Mouse (Mus musculus): ENCODE measurements around the gene Ifnar1.
A peak's percentile ranks its signal among the peaks of the same experiment; 100 is the strongest.
"Not testable (repeated sequence)": the region's sequence is repeated elsewhere in the genome, so short reads cannot be mapped to it uniquely, and the experiment has no call there.

Ifnar1 gene

DNA sequence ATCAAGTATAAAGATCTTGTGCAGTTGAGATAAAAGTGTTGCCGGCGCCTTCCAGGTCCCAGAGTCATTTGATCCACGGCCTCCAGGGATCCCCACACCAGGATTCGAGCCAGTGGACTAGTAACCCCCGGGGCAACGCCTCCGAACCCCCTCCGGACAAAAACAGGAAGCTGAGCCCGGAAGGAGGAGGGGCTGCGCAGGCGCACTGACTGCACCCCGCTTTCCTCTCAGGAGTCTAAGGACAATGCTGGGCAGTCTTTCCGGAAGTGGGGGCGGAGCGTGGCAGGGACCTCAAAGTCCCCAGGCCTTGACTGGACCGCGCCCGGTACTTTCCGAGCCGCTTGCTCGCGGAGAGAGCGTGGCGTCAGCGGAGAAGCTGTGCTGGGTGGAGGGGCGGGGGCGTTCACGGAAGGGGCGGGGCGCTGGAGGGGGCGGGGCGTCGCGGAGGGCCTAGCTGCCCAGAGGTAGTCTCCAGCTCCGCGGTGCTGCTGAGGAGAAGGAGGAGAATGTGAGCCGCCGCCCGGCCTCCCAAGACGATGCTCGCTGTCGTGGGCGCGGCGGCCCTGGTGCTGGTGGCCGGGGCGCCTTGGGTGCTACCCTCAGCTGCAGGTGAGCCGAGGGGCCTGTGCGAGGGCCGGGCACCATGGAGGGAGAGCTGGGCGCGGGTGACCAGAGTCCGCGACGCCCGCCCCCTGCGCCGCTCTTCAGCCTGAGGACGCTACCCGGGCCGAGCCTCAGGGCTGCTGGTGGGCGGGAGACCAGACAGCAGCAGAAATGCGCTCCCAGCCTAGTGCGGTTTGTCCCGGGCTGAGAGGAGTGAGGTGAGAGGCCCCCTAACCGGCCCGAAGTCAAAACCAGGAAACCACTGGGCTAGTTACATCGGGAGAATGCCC lies at the start of gene Ifnar1:
Gene Ifnar1 (plus strand): TSS at position 431 of the 893 bp plus-strand sequence.
- peak; percentile 100 for DNase-seq

DNA sequence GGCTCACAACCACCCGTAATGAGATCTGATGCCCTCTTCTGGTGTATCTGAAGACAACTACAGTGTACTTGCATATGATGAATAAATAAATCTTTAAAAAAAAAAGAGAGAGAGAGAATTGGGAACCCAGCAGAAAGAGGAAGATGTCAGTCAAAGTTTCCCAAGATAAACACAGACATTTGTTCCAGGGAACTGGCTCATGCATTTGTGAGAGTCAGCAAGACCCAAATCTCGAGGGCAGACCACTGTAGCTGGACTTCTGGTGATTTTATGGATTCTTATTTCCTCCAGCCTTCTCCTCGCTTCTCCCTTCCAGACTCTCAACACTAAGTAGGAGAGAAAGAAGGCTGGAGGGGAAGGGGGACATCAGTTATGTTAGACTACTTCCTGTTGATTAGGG lies 47.0 kb upstream of the Ifnar1 start:
- DNase-seq = no peak

DNA sequence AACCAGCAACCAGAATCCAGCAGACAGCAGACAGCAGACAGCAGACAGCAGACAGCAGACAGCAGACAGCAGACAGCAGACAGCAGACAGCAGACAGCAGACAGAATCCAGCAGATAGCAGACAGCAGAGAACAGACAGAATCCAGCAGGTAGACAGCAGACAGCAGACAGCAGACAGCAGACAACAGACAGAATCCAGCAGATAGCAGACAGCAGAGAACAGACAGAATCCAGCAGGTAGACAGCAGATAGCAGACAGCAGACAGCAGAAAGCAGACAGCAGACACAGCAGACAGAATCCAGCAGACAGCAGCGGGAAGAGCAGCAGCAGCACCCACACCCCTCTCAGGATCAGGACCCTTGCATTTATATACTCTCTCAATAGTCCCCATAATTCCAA lies 46.4 kb upstream of the Ifnar1 start:
- DNase-seq = not testable (repeated sequence)

DNA sequence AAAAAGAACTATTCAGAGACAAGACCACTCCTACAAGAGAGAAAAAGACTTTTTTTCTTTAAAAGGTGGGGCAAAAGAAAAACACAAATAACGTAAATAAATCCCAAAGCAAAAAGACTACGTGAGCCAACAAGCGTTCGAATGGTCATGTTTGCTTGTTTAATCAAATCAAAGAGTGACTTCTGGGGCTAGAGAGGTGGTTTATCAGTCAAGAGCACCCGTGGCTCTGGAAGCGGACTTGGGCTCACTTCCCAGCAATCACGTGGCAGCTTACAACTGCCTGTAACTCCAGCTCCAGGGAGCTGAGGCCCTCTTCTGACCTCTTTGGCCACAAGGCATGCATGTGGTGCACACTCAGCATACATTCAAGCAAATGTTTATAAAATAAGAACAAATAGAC lies 43.7 kb upstream of the Ifnar1 start:
- DNase-seq = peak; percentile 89

DNA sequence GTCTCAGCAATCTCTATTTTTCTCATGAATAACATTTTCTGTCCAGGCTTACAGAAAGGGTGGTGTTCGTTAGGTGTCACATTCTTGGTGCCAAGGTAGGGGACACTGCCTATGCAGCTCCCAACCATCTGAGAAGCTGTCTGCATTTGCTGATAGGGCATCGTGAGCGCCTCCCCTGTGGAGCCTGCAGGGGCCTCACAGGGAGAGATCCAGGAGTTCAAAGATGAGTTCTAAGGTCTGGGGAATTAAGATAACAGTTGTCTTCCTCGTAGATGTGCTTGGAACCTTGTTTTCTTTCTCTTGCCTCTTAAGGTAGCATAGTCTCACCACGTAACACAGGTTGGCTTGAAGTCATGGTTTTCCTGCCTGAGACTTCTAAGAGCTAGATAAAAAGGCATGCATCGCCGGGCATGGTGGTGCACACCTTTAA lies 43.2 kb upstream of the Ifnar1 start:
- no peak for DNase-seq

DNA sequence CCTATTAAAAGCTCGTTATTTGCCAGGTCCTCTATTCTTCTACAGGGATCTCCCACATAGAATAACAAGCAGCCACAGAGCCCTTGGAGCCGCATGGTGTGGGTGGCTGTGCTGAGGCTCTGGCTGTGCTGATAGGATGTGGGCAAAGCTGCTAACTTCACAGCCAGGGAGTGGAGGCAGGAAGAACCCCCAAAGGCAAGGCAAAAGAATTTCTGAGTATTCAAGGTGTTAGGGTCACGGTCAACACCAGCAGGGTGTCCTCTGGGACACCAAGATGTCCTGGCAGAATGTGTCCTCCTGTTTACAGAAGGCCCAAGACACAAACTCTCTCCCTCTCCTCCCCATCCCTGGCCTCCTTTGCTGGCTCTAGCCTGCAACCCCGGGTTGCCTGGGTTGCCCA lies 42.6 kb upstream of the Ifnar1 start:
- DNase-seq = no peak

DNA sequence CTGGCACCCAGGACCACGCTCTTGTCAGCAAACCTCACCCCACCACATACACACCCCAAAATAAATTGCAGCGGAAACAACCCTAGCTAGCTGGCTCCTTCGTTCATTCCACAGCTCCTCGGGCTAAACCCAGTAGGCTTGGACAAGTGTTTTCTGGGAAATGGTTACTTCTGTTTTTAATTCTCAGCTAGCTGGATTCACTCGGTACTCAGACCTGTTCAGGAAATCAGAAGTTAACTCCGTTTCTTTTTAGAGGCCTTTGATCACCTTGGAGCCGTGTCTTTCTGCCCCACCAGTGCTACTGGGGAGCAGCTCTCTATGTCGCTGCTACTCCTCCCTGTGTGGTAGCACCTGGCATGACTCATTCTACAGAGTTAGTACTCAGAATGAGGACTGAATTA lies 41.8 kb upstream of the Ifnar1 start:
- no peak for DNase-seq

DNA sequence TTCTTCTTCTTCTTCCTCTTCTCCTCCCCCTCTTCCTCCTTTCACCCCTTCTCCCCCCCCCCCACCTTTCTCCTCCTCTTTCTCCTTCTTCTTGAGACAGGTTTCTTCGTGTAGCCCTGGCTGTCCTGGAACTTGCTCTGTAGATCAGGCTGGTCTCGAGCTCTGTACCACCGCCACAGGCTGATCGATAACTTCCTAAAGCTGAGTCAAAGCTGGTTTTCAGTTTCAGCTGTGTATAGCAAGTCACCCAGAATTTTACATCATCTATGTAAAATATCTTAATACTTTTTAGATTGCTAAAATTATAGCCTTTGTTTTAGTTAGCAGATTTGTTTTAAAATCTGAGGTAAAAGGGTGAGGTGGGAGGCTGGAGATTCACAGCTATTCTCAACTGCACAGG lies 40.2 kb upstream of the Ifnar1 start:
- no peak for DNase-seq

DNA sequence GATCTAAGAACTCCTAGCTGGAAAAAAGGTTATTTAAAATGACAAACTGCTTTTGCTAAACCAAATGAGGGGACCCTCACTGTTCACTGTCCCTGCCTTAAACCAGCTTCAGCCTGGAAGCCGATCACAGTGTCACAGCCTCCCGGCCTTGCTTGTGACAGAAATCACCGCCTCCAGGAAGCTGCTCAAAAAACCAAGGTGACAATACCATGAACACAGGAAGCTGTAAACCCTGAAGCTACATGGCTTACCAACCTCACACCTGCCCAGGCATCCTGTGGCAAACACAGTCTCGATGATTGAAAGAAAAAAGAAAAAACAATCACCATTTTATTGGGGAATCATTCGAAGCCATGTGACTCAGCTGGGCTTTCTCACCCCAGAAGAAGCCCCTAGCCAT lies 39.5 kb upstream of the Ifnar1 start:
- no peak for DNase-seq

DNA sequence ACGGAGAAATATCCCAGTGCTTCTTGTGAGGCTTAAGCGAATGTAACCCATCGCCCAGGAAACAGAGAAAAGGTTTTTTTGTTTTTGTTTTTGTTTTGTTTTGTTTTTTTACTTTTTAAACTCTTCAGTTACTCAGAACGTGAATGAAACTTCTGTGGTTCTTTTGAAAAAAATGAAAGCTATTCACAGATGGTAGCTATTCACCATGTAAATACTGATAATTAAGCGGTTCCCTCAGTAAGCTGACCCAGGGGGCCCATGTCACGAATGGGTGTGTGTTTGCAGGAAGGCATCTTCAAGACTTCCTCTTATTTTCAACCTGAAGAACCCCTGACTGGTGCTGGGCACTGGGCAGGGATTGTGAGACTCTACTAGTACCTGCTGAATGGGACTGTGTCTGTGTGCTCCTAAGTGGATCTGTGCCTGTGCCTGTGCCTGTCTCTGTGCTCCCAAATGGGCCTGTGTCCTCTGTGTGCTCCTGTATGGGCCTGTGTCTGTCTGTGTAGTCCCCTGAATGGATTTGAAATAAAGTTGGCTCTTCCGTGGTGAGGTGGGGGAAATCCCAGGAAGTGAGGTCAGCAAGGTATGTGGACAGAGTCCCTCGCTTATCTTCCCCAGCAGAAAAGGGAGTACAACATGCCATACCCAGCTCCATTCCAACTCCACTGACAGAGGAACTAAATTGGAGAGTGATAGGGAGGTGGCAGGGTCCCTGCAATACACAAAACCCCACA lies 38.1 kb upstream of the Ifnar1 start:
- no peak for DNase-seq

DNA sequence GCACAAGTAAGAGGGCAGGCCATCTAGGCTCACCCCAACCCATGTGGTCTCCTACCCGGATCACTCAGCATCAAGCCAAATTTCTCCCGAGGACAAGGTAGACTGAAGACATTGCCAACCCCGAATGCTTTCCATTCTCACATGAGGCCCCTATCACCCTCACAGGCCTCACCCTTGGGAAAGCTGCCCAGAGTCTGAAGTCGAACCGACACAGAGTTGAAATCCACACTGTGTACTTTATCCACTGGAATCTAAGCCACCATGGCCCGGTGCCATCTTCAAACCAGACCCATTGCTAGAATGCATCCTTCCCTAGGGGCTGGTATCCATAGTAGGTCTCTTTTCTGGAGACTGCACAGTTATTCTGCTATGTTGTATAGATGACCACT lies 37.5 kb upstream of the Ifnar1 start:
- DNase-seq = peak; percentile 76 to 86

DNA sequence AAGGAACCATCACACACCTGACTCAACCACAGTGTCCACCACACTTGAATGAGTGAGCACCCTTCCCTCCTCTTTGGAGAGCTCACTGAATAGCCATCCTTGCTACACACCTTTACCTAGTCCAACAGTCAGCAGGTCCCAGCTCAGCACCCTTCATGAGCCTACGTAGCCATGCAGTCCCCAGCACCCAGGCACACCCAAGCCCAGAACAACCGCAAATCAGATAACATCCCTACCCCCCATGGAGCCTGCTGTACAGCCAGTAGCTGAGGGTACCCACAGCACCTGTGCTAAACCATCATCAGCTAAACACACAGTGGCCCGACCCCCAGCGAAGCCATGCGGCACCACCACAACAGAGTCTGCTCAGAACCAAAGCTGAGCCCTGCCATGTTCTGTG lies 37.0 kb upstream of the Ifnar1 start:
- DNase-seq = no peak

DNA sequence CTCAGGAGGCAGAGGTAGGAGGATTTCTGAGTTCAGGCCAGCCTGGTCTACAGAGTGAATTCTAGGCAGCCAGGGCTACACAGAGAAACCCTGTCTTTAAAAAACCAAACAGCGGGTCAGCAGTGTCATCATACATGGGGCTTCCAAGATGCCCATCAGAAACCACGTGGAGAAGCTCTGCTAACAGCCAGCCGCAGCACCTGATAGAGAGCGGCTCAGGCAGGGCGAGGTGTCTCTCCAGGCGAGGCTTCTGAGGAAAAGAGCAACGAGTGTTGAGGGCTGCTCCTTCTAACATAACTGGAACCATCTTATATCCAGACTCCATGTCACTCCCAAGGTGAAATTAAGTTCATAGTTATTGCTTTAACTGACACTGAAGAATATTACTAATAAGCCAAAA lies 36.1 kb upstream of the Ifnar1 start:
- no peak for DNase-seq

DNA sequence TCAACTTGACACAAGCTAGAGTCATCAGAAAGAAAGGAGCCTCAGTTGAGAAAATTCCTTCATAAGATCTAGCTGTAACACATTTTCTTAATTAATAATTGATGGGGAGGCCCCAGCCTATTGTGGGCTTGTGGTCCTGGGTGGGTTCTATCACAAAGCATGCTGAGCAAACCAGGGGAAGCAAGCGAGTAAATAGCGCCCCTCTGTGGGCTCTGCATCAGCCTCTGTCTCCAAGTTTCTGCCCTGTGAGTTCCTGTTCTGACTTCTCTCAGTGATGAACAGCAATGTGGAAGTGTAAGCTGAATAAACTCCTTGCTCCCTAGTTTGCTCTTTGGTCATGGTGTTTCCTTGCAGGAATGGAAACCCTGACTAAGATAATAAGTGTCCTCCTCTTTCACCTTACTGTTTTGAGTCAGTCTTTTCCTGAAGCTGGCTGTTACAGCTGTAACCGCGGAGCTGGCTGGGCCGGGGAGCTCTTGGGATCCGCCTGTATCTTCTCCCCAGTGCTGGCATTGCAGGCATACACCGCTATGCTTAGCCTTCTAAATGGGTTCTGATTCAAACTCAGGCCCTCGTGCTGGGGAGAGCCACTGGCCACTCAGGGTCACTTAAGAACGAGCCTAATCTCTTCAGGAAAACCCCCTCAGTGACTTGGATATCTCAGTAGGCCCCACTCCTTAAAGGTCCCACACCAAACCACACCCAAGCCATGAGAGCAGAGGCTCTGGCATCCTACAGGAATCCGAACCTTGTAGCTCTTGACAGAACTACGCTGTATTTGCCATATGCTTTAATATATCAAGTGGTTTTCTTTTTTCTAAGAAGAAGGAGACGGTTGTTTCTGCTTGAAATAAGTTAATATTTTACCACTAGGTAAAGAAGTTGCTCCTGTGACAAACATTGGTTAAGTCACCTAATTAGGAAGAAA lies 34.6 kb upstream of the Ifnar1 start:
- no peak for DNase-seq

DNA sequence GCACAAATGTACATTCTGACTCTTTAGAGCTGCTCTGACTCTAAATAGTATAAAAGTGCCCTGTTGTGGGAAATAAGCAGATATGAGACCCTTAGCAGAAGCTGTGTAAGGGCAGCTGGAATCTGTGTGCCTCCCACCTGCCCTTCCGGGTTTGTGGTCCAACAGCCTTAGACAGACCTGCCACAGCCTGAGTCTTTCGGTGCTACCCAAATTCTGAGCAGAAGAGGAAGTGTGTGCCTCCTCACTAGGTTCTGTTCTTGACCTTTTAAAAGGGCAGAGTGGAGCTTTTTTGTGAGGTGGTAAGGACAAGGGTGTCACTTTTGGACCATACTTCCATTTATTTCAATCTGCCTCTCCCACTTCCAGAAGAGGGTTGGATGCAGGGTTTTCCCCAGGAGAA lies 33.1 kb upstream of the Ifnar1 start:
- no peak for DNase-seq

DNA sequence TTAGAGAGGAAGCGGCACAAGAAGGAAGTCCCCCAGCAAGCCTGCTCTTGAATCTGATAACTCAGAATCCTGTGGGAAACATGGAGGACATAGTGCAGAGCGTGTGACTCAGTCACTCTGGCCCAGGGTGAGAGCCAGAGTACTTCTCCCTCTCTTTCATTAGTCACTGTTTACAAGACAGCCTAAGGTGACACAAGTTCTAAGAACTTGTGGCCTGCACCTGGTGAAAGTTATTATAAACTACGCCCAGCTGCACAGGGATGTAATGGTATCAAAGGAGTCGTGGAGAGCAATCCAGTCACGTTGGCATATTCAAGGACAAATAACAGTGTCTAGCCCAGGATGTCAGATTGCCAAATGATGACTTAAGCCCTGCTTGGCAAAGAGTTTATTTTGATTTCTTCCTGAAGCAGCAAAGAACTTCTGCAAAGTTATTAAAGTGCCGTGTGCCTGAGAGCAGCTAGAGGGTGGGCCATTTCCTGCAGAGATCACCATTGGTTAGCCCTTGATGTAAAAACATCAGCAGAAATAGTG lies 32.6 kb upstream of the Ifnar1 start:
- DNase-seq = peak in 1 of 2 experiments; percentile 49

DNA sequence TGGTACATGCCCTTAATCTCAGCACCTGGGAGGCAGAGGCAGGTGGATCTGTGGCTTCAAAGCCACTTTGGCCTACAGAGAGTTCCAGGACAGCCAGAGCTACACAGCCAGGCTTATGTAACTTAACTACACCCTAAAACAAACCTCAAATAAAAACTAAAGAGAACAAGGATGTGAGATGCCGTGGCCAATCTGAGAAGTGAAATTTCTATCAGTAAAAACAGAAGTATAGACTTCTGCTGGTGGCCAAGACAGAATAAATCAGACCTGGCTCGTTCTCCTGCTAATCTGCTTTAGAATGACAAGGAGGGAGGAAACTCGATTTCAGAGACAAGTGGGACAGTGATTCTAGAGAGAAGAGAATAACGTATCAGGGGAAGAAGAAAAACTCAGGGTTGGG lies 29.2 kb upstream of the Ifnar1 start:
- DNase-seq = no peak

DNA sequence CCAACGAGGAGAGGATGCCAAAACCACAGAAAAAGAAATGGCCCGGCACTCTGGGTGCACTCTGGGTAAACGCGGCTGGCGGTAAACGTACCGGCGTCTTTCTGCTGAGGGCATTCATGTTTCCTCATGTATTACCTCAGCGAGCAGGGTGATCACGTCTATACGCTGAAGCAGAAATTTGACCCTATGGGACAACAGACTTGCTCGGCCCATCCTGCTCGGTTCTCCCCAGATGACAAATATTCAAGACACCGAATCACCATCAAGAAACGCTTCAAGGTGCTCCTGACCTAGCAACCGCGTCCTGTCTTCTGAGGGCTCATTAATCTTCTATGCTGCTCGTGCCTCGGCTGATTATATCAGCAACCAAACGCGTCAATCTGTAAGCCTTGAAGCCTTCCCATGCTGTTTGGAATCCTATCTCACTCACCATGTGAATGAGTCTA lies 26.7 kb upstream of the Ifnar1 start:
- no peak for DNase-seq

DNA sequence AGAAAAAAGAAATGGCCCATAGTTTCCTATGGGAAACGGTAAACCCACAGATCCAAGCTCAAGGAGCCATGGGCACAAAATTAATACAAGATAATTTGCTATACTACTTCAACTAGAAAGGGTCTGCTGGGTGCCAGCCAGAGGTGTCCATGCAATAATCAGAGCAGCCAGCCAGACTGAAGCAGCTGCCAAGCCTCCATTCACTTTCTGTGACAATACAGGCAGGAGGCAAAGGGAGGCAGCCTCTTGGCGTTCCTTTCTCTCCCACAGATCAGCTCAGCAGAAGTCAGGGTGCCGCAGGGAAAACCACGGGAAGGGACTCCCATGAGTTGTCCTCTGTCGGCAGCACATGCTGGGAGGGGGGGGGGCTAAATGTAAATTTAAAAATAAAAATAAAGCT lies 26.1 kb upstream of the Ifnar1 start:
- peak; percentile 49 to 60 for DNase-seq

DNA sequence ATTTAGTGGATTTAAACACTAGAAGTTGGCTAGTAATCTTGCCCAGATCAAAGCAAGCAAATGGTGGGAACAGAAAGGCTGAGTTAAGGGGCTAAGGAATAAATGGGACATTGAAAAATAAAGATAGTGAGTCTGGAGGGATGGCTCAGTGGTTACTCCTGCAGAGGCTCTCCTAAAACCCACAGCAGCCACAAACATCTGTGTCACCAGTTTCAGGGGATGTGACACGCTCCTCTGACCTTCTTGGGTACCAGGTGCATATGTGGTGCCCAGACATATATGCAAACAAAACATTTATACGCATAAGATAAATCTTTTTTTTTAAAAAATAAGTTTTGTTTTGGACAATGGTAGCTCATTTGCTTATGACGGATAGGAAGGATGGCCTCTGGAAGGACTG lies 25.6 kb upstream of the Ifnar1 start:
- no peak for DNase-seq

DNA sequence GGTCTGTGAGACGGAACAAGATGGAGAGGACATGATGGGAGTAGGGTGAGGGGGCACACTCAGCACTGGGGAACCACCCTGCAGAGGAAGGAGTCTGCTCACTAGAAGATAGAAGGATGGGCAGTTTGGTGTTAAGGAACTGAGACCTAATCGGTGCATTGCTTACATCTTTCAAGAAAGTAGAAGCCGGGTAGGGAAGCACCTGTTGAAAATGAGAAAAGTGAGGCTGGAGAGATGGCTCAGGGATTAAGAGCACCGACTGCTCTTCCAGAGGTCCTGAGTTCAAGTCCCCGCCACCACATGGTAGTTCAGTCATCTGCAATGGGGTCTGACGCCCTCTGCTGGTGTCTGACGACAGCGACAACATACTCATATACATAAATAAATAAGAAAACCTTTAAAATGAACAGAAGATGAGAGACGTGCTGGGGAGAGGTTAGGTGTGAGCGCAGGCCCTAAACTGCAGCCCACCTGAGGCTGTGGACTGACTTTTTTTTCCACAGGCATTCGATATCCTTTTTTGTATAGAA lies 25.1 kb upstream of the Ifnar1 start:
- peak in 1 of 2 experiments; percentile 53 for DNase-seq

DNA sequence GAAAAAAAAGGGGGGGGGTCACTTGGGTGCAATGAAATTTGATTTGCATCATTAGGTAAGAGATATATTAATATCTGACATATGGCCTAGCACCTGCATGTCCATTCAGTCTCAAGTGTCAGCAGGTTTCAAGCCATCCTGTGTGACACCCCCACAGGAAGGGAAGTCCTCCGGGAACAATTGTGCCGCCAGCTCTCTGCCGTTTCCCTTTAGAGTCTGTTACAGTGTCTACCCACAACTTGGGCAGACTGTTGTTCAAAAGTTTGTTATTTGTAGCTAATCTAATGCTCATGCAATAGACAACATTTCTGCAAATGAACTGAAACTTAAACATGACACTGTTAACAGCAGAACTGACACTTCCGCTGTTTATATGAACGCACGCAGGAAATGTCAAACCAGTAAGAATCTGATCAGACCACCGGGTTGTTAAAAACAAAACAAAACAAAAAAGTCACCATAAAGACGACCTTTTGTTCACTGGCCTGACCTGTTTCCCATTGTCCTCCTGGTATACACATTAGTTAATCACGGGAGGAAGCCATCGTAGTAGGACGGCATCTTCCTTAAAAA lies 23.9 kb upstream of the Ifnar1 start:
- DNase-seq = peak; percentile 42 to 51
